Mouse (Mus musculus) liver, embryonic 15.5 days (tissue): ENCODE results near the gene Ahcyl1. TPM values are rescaled to one million over a fixed set of nuclear protein-coding genes. Genes with fewer than 3 reads are reported as not detected.

Experiments
- ATAC-seq: fragments of 200-750 bp; cut with Nextera tagmentation; 2 replicates; pipeline ENCODE4 v1.8.0; 2017; ENCODE audit warnings: moderate number of reproducible peaks, mild to moderate bottlenecking, moderate library complexity; ENCODE audit not compliant: insufficient read depth
- H3K27ac ChIP-seq: fragments of 300-500 bp; sonication (generic); replicated peaks from 2 replicates; pipeline ENCODE4 v1.5.1; 2015; ENCODE audit warnings: mild to moderate bottlenecking, inconsistent platforms
- H3K27me3 ChIP-seq: fragments of 300-500 bp; sonication (generic); 2 replicates; pipeline ENCODE4 v1.6.1; 2015; ENCODE audit warnings: mild to moderate bottlenecking, inconsistent platforms
- H3K36me3 ChIP-seq: fragments of 300-500 bp; sonication (generic); replicated peaks from 2 replicates; pipeline ENCODE4 v1.6.1; 2015; ENCODE audit warnings: moderate library complexity, mild to moderate bottlenecking, inconsistent platforms
- H3K4me1 ChIP-seq: fragments of 300-500 bp; sonication (generic); replicated peaks from 2 replicates; pipeline ENCODE4 v1.6.1; 2015; ENCODE audit warnings: inconsistent platforms
- H3K4me2 ChIP-seq: fragments of 300-500 bp; sonication (generic); 2 replicates; pipeline ENCODE4 v1.6.1; 2015; ENCODE audit warnings: moderate library complexity, mild to moderate bottlenecking, inconsistent platforms
- H3K4me3 ChIP-seq: fragments of 300-500 bp; sonication (generic); replicated peaks from 2 replicates; pipeline ENCODE4 v1.5.1; 2015; ENCODE audit warnings: mild to moderate bottlenecking, inconsistent platforms
- H3K9ac ChIP-seq: fragments of 300-500 bp; sonication (generic); 2 replicates; pipeline ENCODE4 v1.6.1; 2015; ENCODE audit warnings: moderate library complexity, mild to moderate bottlenecking, inconsistent platforms
- H3K9me3 ChIP-seq: fragments of 300-500 bp; sonication (generic); replicated peaks from 2 replicates; pipeline ENCODE4 v1.6.1; 2016; ENCODE audit warnings: inconsistent platforms
- WGBS: fragments of 180-500 bp; shearing (Covaris S2); methylation state at CpG from one replicate; pipeline ENCODE4 v1.1.7; 2015; ENCODE audit warnings: mixed read lengths; ENCODE audit not compliant: insufficient replicate concordance; 5-methylcytosine and 5-hydroxymethylcytosine counted together
- polyA plus RNA-seq: library from polyadenylated mRNA; unstranded; fragments of >200 nt; fragmentation: Nextera tagmentation; extraction: Ambion mirVana; gene quantifications from 2 replicates; pipeline ENCODE4 v1.2.1, GENCODE M21; 2015

Ahcyl1 gene
- polyA plus RNA-seq, 1 experiment from 2014 or later = 26.4 TPM

DNA sequence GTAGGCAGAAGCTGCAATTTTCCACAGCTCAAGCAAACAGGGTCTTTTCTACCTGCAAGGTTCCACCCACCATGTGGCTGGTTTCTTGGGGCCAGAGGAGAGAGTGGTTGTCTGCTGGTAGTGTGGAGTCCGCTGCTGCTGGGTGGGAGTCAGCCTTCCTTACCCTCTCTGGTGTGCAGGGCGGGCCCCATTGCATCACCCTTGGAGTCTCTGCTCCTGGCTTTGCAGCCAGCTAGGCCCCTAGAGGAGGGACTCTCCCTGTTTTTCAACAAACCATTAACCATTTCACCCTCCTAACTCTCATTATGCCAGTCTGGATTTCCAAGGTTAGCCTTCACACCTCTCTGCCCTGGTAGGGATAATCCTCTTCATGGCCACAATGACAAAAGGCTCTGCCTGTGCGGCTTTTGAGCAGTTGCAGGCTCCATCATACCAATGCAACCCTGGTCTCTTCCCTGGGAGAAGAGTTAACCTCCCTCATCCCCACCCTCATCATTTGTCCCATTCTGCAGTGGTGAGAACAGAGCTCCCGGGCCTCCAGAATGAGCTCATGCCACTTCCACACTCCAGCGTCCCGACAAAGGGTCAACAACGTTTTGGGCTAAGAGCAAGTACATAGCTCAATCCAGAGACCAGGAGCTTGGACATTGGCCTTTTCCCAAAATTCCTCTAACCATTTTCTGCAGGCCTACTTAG is 7.5 kb upstream of the Ahcyl1 start:
- no peak overlapping the region for H3K27ac ChIP-seq
- no peak for ATAC-seq
- H3K36me3 ChIP-seq = no peaks in the 10 kb centered on the region
- no peak overlapping the region for H3K9ac ChIP-seq
- H3K27me3 ChIP-seq = no peaks in the 10 kb centered on the region
- peaks cover 10% of the 10 kb centered on the region; the same call in 1 of the 2 replicates for H3K4me1 ChIP-seq
- 61% methylated on average over 7 of the region's 7 CpGs for WGBS
- no peaks in the 10 kb centered on the region for H3K9me3 ChIP-seq
- no peak overlapping the region for H3K4me2 ChIP-seq
- H3K4me3 ChIP-seq = no peak overlapping the region

DNA sequence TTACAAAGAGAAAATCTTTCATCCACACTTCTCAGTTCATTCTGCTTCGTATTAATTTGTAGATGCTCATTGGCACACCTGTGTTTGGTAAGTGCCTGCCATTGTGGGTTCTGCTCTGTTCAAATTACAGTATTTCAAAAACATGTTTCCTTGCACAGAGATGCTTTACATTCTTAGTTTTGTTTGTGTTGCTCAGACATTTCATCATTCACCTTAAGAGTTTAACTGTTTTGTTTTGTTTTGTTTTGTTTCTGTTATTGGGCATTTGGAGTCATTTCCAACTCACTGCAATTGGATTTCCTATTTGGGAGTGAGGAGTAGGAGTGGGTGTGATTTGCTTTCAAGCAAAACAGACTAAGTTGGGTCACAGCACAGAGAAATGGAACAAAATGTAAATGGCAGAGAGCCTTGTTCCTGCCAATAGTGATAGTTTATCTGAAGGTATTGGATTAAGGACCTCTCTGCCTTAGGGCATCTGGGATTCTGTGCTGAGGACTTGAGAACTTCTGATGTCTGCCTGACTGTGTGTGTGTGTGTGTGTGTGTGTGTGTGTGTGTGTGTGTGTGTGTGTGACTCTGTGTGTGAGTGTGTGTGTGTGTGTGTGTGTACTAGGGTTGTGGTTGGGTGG is 5.5 kb upstream of the Ahcyl1 start:
- no peak for ATAC-seq
- H3K27ac ChIP-seq = no peak overlapping the region
- no peaks in the 10 kb centered on the region for H3K27me3 ChIP-seq
- H3K4me2 ChIP-seq = no peak overlapping the region
- no peaks in the 10 kb centered on the region for H3K9me3 ChIP-seq
- WGBS = 68% methylated on average over 1 of the region's 1 CpGs
- no peak overlapping the region for H3K9ac ChIP-seq
- no peak overlapping the region for H3K4me3 ChIP-seq
- no peaks in the 10 kb centered on the region for H3K36me3 ChIP-seq
- peaks cover 13% of the 10 kb centered on the region; the same call in 1 of the 2 replicates for H3K4me1 ChIP-seq

DNA sequence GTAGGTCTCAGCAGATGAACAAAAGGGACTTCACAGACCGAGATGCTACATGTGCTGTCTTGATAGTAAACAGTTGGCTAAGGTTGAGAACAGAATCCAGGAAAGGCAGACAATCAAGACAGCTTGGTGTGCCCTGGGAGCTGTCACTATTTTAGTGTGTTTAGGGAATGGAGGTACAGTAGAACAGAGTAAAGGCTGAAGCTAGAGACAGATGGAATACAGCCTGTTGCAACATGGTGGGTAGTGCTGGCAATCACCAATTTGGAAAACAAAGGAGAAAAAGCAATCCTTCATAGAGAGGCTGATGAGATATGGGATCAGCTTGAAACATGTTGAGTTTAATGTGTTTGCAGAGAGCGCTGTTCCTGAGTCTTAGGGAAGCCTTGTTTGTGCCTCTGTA is 4.3 kb upstream of the Ahcyl1 start:
- WGBS = 68% methylated on average over 2 of the region's 2 CpGs
- Histone ChIP-seq H3K27ac (no peak overlapping the region), H3K4me1 (peaks cover 17% of the 10 kb centered on the region), H3K4me3 (no peak overlapping the region), H3K27me3 (no peaks in the 10 kb centered on the region), H3K4me2 (no peak overlapping the region), H3K36me3 (no peaks in the 10 kb centered on the region), H3K9ac (no peak overlapping the region), H3K9me3 (no peaks in the 10 kb centered on the region)
- ATAC-seq = no peak

DNA sequence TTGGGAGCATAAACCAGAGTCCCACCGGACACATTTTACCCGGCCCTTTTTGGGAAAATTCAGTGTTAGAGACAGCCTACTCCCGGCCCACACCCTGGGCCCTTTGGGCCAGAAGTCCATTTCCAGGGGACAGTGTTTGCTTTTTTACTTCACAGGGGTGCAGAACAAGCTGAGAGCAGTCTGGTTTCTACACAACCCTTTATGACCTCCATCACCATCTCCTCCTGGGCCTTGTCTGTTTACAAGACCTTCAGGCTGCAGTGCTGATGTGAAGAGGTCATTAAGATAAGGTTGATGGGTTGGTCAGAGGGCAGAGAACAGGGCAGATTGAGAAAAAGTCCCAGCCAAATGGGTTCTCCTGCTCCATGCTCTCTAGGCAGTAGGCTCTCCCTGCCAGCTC is 550 bp upstream of the Ahcyl1 start:
- Histone ChIP-seq H3K27ac (peak overlapping the region; percentile 58), H3K9me3 (no peaks in the 10 kb centered on the region), H3K4me1 (peaks cover 27% of the 10 kb centered on the region), H3K4me2 (peak overlapping the region; percentile 91), H3K9ac (no peak overlapping the region), H3K4me3 (peak overlapping the region; percentile 82), H3K36me3 (no peaks in the 10 kb centered on the region), H3K27me3 (no peaks in the 10 kb centered on the region)
- 44% methylated on average over 3 of the region's 3 CpGs for WGBS
- peak; percentile 59 for ATAC-seq

DNA sequence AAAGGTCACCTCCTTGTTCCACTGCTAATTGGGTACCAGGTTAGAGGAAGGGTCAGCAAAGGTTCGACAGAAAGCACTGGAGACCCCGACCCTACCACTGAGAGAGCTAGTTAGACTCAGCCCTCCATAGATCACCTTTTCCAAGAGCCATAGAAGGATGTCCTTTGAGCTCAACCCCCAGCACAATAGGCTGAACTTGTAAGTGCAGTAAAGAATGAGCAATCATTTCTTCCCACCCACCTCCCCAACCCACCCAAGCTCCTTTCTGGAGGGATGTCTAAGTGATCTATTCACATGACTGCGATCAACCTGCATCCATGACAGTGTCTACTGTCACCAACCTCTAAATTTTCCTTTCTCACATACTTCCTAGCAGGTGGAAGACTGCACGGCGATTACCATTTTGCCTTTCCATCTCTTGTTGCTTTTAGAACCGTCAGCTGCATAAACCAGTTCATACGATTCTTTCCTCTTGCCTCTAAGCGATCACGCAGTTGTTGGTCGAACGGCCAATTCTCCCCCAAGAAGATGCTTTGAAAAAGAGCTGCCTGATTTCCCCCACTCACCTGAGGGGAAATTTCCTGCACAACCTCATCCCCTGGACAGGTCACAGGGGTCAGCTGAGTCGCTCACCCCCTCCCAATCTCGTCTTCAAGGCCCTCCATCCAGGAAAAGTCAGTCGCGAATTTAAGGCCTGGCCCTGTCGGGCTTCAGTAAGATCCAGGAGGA is 977 bp downstream of the Ahcyl1 start:
- ATAC-seq = no peak
- no peaks in the 10 kb centered on the region for H3K9me3 ChIP-seq
- H3K9ac ChIP-seq = peak overlapping the region; percentile 90
- H3K27ac ChIP-seq = peak overlapping the region; percentile 86
- no peaks in the 10 kb centered on the region for H3K27me3 ChIP-seq
- H3K36me3 ChIP-seq = no peaks in the 10 kb centered on the region
- WGBS = 5% methylated on average over 16 of the region's 16 CpGs
- H3K4me3 ChIP-seq = peak overlapping the region; percentile 82
- peaks cover 34% of the 10 kb centered on the region for H3K4me1 ChIP-seq
- H3K4me2 ChIP-seq = peak overlapping the region; percentile 91

DNA sequence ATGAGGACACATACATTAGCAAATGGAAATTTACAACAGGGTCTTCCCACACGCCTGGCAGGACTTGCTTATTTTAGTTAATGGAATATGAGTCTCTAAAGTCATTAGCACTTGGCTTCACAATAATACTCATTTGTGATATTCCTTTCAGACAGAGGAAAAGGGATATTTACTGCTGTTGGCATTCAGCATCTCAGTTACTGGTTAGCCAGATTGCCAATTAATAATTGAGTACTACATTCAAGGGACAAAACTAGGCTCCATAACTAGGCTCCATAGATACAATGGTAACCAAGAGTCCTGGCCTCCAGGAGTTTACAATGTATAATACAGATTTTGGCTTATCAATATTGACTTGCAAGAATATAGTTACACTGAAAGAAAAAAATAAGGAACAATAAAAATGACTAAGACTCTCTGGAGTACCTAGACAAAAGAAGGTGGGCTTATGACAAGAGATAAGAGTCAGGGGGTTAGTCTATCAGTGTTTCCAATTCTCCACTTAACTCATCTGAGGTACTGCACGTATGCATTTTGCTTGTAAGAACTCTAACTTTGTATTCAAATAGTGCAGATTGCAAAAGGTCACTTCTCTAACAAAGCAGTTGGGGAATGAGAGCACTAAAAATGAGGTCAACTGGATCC is 2.0 kb downstream of the Ahcyl1 start:
- Histone ChIP-seq H3K27me3 (no peaks in the 10 kb centered on the region), H3K4me3 (peak overlapping the region; percentile 82), H3K4me2 (peak overlapping the region; percentile 91), H3K9ac (peak overlapping the region; percentile 90; the same call in 1 of the 2 replicates), H3K4me1 (peaks cover 42% of the 10 kb centered on the region), H3K27ac (no peak overlapping the region), H3K9me3 (no peaks in the 10 kb centered on the region), H3K36me3 (no peaks in the 10 kb centered on the region)
- WGBS = 38% methylated on average over 2 of the region's 2 CpGs
- ATAC-seq = no peak

DNA sequence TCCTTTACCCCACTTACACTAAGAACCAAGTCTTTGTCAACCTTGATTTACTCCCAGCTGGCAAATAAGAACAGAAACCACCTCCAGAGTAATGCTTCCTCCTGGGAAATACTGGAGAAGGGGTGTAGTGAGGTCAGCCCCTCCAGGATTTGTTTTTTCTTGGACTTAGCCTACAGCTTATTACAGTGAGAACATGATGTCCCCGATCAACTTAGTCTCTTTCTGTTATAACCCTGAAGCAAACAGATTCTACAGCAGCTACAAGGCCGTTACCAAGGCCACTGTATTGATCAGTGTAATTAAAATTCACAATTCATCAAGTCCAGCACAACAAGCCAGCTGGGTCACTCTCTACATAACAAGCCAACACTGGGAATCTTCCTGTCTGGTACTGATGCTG is 6.0 kb downstream of the Ahcyl1 start:
- Histone ChIP-seq H3K4me2 (no peak overlapping the region), H3K9ac (no peak overlapping the region)

DNA sequence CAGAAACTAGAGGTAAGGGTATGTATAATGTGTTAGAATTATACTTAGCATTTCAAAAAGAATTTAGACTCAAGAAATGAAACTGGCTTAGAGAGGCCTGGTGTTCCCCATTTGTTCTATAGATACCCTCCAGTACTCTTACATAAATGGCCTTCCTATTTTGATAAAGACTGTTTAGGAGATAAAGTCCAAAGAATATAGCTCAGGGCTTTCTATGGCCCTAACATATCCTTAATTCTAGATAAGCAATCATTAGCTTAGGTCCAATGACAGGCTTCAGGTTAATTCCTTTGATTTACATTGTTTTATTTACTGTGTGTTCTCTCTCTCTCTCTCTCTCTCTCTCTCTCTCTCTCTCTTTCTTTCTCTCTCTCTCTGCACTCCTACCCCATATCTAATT is 7.1 kb downstream of the Ahcyl1 start:
- Histone ChIP-seq H3K4me3 (no peak overlapping the region), H3K27ac (no peak overlapping the region), H3K9me3 (no peaks in the 10 kb centered on the region), H3K4me2 (no peak overlapping the region), H3K9ac (no peak overlapping the region), H3K36me3 (no peaks in the 10 kb centered on the region), H3K27me3 (no peaks in the 10 kb centered on the region), H3K4me1 (peaks cover 42% of the 10 kb centered on the region)
- no peak for ATAC-seq

More for the DNA sequence above, 6.0 kb downstream of the Ahcyl1 start:
- Histone ChIP-seq H3K4me1 (peaks cover 52% of the 10 kb centered on the region), H3K27me3 (no peaks in the 10 kb centered on the region), H3K27ac (no peak overlapping the region), H3K9me3 (no peaks in the 10 kb centered on the region), H3K4me3 (no peak overlapping the region), H3K36me3 (no peaks in the 10 kb centered on the region)
- WGBS = 69% methylated on average over 2 of the region's 2 CpGs
- ATAC-seq = no peak

DNA sequence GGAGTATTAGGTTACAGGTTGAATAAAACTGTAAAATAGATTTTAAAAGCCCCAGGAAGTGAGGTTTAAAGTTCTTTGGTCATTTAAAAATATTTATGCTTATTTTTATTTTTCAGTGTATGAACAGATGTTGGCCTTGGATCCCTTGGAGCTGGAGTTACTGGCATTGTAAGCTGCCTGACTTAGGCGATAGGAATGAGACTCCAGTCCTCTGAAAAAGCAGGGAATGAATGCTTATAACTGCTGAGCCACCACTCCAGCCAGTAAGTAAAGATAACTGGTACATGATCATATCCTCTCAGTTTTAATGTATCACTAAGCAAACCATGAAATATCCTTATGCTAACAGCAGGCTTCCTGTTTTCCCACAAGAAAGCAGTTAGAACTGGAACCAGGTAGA is 8.1 kb downstream of the Ahcyl1 start:
- no peak overlapping the region for H3K4me3 ChIP-seq
- no peak overlapping the region for H3K4me2 ChIP-seq
- no peaks in the 10 kb centered on the region for H3K9me3 ChIP-seq
- H3K27ac ChIP-seq = no peak overlapping the region
- ATAC-seq = no peak
- H3K4me1 ChIP-seq = peaks cover 37% of the 10 kb centered on the region
- 68% methylated on average over 1 of the region's 1 CpGs for WGBS
- no peaks in the 10 kb centered on the region for H3K36me3 ChIP-seq
- H3K27me3 ChIP-seq = no peaks in the 10 kb centered on the region
- no peak overlapping the region for H3K9ac ChIP-seq

DNA sequence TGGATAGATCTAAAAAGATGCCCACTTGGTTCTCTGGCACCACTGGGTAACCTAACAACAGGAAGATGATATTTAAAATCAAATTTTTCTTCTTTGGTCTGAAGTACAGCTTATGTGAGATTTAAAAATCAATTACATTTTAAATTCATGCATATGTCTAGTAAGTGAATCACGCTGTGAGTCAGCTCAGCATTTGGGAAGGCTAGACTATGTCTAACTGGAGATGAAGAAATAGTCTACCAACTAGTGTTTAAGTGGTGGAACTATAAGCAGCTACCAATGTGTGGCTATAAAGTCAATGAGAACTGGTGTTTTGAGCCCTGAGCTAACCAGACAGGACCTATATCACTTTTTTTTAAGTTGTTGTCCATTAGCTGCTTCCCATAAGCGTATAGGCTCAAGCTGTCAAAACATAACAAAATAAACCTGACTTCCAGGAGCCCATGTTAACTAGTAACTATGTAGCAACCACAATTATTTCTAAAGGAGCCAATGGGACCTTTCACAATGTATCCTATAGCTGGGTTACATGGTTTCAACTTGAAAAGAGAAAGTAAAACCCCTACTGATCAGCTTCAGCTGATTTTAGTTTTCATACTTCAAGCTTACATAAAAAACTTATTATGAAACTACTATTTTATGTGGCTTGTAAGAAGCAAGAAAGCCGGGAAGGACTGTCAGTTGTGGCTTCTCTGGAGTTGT is 9.9 kb downstream of the Ahcyl1 start:
- Histone ChIP-seq H3K9me3 (no peaks in the 10 kb centered on the region), H3K9ac (no peak overlapping the region), H3K4me2 (no peak overlapping the region), H3K4me3 (no peak overlapping the region), H3K27me3 (no peaks in the 10 kb centered on the region), H3K27ac (no peak overlapping the region), H3K36me3 (no peaks in the 10 kb centered on the region), H3K4me1 (peaks cover 37% of the 10 kb centered on the region)
- no peak for ATAC-seq
- WGBS = 85% methylated on average over 3 of the region's 3 CpGs
